Mouse (Mus musculus): Measurements from ENCODE around the gene 1810013L24Rik. TPM values are rescaled to one million over a fixed set of nuclear protein-coding genes. Genes with fewer than 3 reads are reported as not detected.

The 1810013L24Rik gene
- polyA plus RNA-seq (2017; shearing (Covaris generic)): 71.5 TPM

GRCm38 (mm10) chr16:8829564-8830359 is at the start of gene 1810013L24Rik:
Gene 1810013L24Rik, plus strand, starts transcription at chr16:8830100.

GRCm38 (mm10) chr16:8791949-8792557 is 37.8 kb upstream of the 1810013L24Rik start, which contains the start of gene Usp7:
Gene Usp7, minus strand, starts transcription at chr16:8792308.

Other genes with a start within 250 kb of the 1810013L24Rik start
- 84.2 TPM for gene Pmm2, start 192.4 kb upstream of the 1810013L24Rik start, polyA plus RNA-seq (2017; shearing (Covaris generic))
- 17.2 TPM for gene Tmem186, start 192.4 kb upstream of the 1810013L24Rik start, polyA plus RNA-seq (2017; shearing (Covaris generic))
- 14.3 TPM for gene Carhsp1, start 157.9 kb upstream of the 1810013L24Rik start, polyA plus RNA-seq (2017; shearing (Covaris generic))
- not detected for gene Gm5767, start 149.3 kb upstream of the 1810013L24Rik start, polyA plus RNA-seq (2017; shearing (Covaris generic))
- 182 TPM for gene Usp7, start 37.8 kb upstream of the 1810013L24Rik start, polyA plus RNA-seq (2017; shearing (Covaris generic))